Mouse (Mus musculus) neural tube, embryonic 11.5 days (tissue): Measurements from ENCODE around the gene Qrfp. TPM values are rescaled to one million over a fixed set of nuclear protein-coding genes. Genes with fewer than 3 reads are reported as not detected.

ENCODE experiments used
- ATAC-seq: fragments of 200-750 bp; cut with Nextera tagmentation; 2 replicates; pipeline ENCODE4 v1.8.0; 2017; ENCODE audit warnings: moderate number of reproducible peaks, mild to moderate bottlenecking, moderate TSS enrichment, moderate library complexity; ENCODE audit not compliant: insufficient read depth, low FRiP score, low TSS enrichment
- DNase-seq: peaks from one replicate; pipeline ENCODE4 v3.0.0-alpha.2; 2015; ENCODE audit warnings: low spot score
- H3K27ac ChIP-seq: fragments of 300-500 bp; sonication (generic); 2 replicates; pipeline ENCODE4 v1.5.1; 2014; ENCODE audit warnings: low read depth, mild to moderate bottlenecking, low read length
- H3K27me3 ChIP-seq: fragments of 300-500 bp; sonication (generic); 2 replicates; pipeline ENCODE4 v1.6.1; 2014; ENCODE audit warnings: mild to moderate bottlenecking, low read length, mixed read lengths; ENCODE audit not compliant: control insufficient read depth, insufficient read depth
- H3K36me3 ChIP-seq: fragments of 300-500 bp; sonication (generic); 2 replicates; pipeline ENCODE4 v1.6.1; 2014; ENCODE audit warnings: mild to moderate bottlenecking, low read length, moderate library complexity, mixed read lengths; ENCODE audit not compliant: control insufficient read depth, insufficient read depth
- H3K4me1 ChIP-seq: fragments of 300-500 bp; sonication (generic); 2 replicates; pipeline ENCODE4 v1.6.1; 2014; ENCODE audit warnings: low read length, mixed read lengths; ENCODE audit not compliant: control insufficient read depth, insufficient read depth
- H3K4me2 ChIP-seq: fragments of 300-500 bp; sonication (generic); 2 replicates; pipeline ENCODE4 v1.6.1; 2014; ENCODE audit warnings: low read depth, mild to moderate bottlenecking, moderate library complexity
- H3K4me3 ChIP-seq: fragments of 300-500 bp; sonication (generic); 2 replicates; pipeline ENCODE4 v1.5.1; 2014; ENCODE audit warnings: low read depth, low read length
- H3K9ac ChIP-seq: fragments of 300-500 bp; sonication (generic); 2 replicates; pipeline ENCODE4 v1.6.1; 2014; ENCODE audit warnings: mild to moderate bottlenecking, low read length
- H3K9me3 ChIP-seq: fragments of 300-500 bp; sonication (generic); 2 replicates; pipeline ENCODE4 v1.6.1; 2016; ENCODE audit warnings: low read length; ENCODE audit not compliant: control insufficient read depth
- WGBS: fragments of 180-500 bp; shearing (Covaris S2); extraction: QIAGEN DNeasy Blood & Tissue Kit; methylation state at CpG from one replicate; pipeline ENCODE4 v1.1.7; 2014; 5-methylcytosine and 5-hydroxymethylcytosine counted together
- polyA plus RNA-seq: library from polyadenylated mRNA; unstranded; fragments of >200 nt; fragmentation: Nextera tagmentation; extraction: Ambion mirVana; gene quantifications from 2 replicates; pipeline ENCODE4 v1.2.1, GENCODE M21; 2014

Qrfp gene
- polyA plus RNA-seq, 1 experiment from 2014 or later = 0.09 TPM

GRCm38 (mm10) chr2:31770781-31771441 lies 39.5 kb downstream of the Qrfp start:
- DNase-seq (peak; percentile 39), ATAC-seq (no peak)
- 43% methylated on average over 7 of the region's 7 CpGs for WGBS
- no peak overlapping the region for H3K4me3 ChIP-seq
- no peak overlapping the region for H3K9ac ChIP-seq
- H3K36me3 ChIP-seq = peaks cover 2% of the 10 kb centered on the region; the same call in 1 of the 2 replicates
- no peaks in the 10 kb centered on the region for H3K27me3 ChIP-seq
- H3K4me2 ChIP-seq = peak overlapping the region; percentile 5; the same call in 1 of the 2 replicates
- peaks cover 27% of the 10 kb centered on the region for H3K4me1 ChIP-seq
- peak overlapping the region; percentile 49; the same call in 1 of the 2 replicates for H3K27ac ChIP-seq
- no peaks in the 10 kb centered on the region for H3K9me3 ChIP-seq

GRCm38 (mm10) chr2:31769631-31770111 lies 40.7 kb downstream of the Qrfp start:
- 48% methylated on average over 6 of the region's 6 CpGs for WGBS

GRCm38 (mm10) chr2:31769115-31769514 lies 41.3 kb downstream of the Qrfp start:
- ATAC-seq (no peak), DNase-seq (no peak)
- H3K4me2 ChIP-seq = no peak overlapping the region
- 44% methylated on average over 4 of the region's 4 CpGs for WGBS
- H3K4me1 ChIP-seq = peaks cover 30% of the 10 kb centered on the region
- H3K27me3 ChIP-seq = no peaks in the 10 kb centered on the region
- H3K9ac ChIP-seq = no peak overlapping the region
- no peak overlapping the region for H3K4me3 ChIP-seq
- no peaks in the 10 kb centered on the region for H3K9me3 ChIP-seq
- H3K27ac ChIP-seq = peak overlapping the region; percentile 3; the same call in 1 of the 2 replicates
- H3K36me3 ChIP-seq = no peaks in the 10 kb centered on the region

More at GRCm38 (mm10) chr2:31769631-31770111, 40.7 kb downstream of the Qrfp start:
- no peaks in the 10 kb centered on the region for H3K9me3 ChIP-seq
- peak overlapping the region; percentile 24; the same call in 1 of the 2 replicates for H3K27ac ChIP-seq
- no peaks in the 10 kb centered on the region for H3K27me3 ChIP-seq
- no peak overlapping the region for H3K9ac ChIP-seq
- no peaks in the 10 kb centered on the region for H3K36me3 ChIP-seq
- ATAC-seq = no peak
- no peak overlapping the region for H3K4me2 ChIP-seq
- no peak overlapping the region for H3K4me3 ChIP-seq
- H3K4me1 ChIP-seq = peaks cover 30% of the 10 kb centered on the region
- no peak for DNase-seq

- Histone ChIP-seq H3K4me3 (no peak overlapping the region), H3K4me1 (peaks cover 41% of the 10 kb centered on the region), H3K9me3 (no peaks in the 10 kb centered on the region), H3K9ac (no peak overlapping the region), H3K27ac (no peak overlapping the region), H3K4me2 (no peak overlapping the region), H3K27me3 (no peaks in the 10 kb centered on the region), H3K36me3 (no peaks in the 10 kb centered on the region)
- ATAC-seq (no peak), DNase-seq (no peak)
- 83% methylated on average over 4 of the region's 4 CpGs for WGBS
These were observed 42.6 kb downstream of the Qrfp start for GRCm38 (mm10) chr2:31767815-31768214.

- Histone ChIP-seq H3K27me3 (no peaks in the 10 kb centered on the region), H3K9me3 (no peaks in the 10 kb centered on the region), H3K36me3 (no peaks in the 10 kb centered on the region), H3K9ac (no peak overlapping the region), H3K4me1 (peaks cover 48% of the 10 kb centered on the region), H3K4me2 (no peak overlapping the region), H3K27ac (no peak overlapping the region), H3K4me3 (no peak overlapping the region)
- DNase-seq = no peak
- WGBS = 95% methylated on average over 6 of the region's 6 CpGs
- no peak for ATAC-seq
These were observed 43.3 kb downstream of the Qrfp start for GRCm38 (mm10) chr2:31767104-31767503.

GRCm38 (mm10) chr2:31763271-31763670 lies 47.1 kb downstream of the Qrfp start:
- H3K9me3 ChIP-seq = no peaks in the 10 kb centered on the region
- ATAC-seq (no peak), DNase-seq (no peak)
- peak overlapping the region; percentile 15 for H3K4me2 ChIP-seq
- H3K4me3 ChIP-seq = no peak overlapping the region
- 22% methylated on average over 2 of the region's 2 CpGs for WGBS
- no peaks in the 10 kb centered on the region for H3K36me3 ChIP-seq
- H3K27me3 ChIP-seq = no peaks in the 10 kb centered on the region
- peaks cover 42% of the 10 kb centered on the region for H3K4me1 ChIP-seq
- no peak overlapping the region; the same call in 1 of the 2 replicates for H3K9ac ChIP-seq
- 0 out of 2 replicates have a peak overlapping the region, but pooled peaks have one; percentile 5 for H3K27ac ChIP-seq

- Histone ChIP-seq H3K4me3 (0 out of 2 replicates have a peak overlapping the region, but pooled peaks have one; percentile 91), H3K27ac (0 out of 2 replicates have a peak overlapping the region, but pooled peaks have one; percentile 5)
These were observed 47.5 kb downstream of the Qrfp start for GRCm38 (mm10) chr2:31762853-31763252.

GRCm38 (mm10) chr2:31762155-31762554 lies 48.2 kb downstream of the Qrfp start:
- peaks cover 39% of the 10 kb centered on the region for H3K4me1 ChIP-seq

More at GRCm38 (mm10) chr2:31762853-31763252, 47.5 kb downstream of the Qrfp start:
- H3K4me2 ChIP-seq = peak overlapping the region; percentile 15
- H3K27me3 ChIP-seq = no peaks in the 10 kb centered on the region
- peak; percentile 59 for DNase-seq
- WGBS = 6% methylated on average over 2 of the region's 2 CpGs
- H3K36me3 ChIP-seq = no peaks in the 10 kb centered on the region
- H3K9ac ChIP-seq = no peak overlapping the region; the same call in 1 of the 2 replicates
- no peak for ATAC-seq
- H3K4me1 ChIP-seq = peaks cover 41% of the 10 kb centered on the region
- no peaks in the 10 kb centered on the region for H3K9me3 ChIP-seq

GRCm38 (mm10) chr2:31761585-31761984 lies 48.8 kb downstream of the Qrfp start:
- DNase-seq = no peak
- Histone ChIP-seq H3K9ac (peak overlapping the region; percentile 98), H3K27me3 (no peaks in the 10 kb centered on the region), H3K4me3 (peak overlapping the region; percentile 91), H3K36me3 (no peaks in the 10 kb centered on the region), H3K9me3 (no peaks in the 10 kb centered on the region), H3K4me2 (peak overlapping the region; percentile 92), H3K4me1 (peaks cover 39% of the 10 kb centered on the region), H3K27ac (no peak overlapping the region)
- ATAC-seq = no peak
- WGBS = 3% methylated on average over 4 of the region's 4 CpGs

More at GRCm38 (mm10) chr2:31762155-31762554, 48.2 kb downstream of the Qrfp start:
- Histone ChIP-seq H3K36me3 (no peaks in the 10 kb centered on the region), H3K4me3 (peak overlapping the region; percentile 91), H3K9me3 (no peaks in the 10 kb centered on the region), H3K27me3 (no peaks in the 10 kb centered on the region), H3K4me2 (peak overlapping the region; percentile 92), H3K27ac (no peak overlapping the region), H3K9ac (peak overlapping the region; percentile 42; the same call in 1 of the 2 replicates)
- DNase-seq (no peak), ATAC-seq (no peak)
- 38% methylated on average over 3 of the region's 3 CpGs for WGBS
